Mouse (Mus musculus) B cell, adult 67 days (primary cell): Measurements from ENCODE around the gene Slc39a11. TPM values are rescaled to one million over a fixed set of nuclear protein-coding genes. Genes with fewer than 3 reads are reported as not detected.

Experiments used
- total RNA-seq, 2 experiments: library from RNA; stranded (reverse); gene quantifications; 4 replicates each; pipeline ENCODE4 v1.2.4; 2023

Gene Slc39a11
- 1 to 10 TPM; 4.7 to 7.2 TPM for total RNA-seq

GRCm38 (mm10) chr11:113649353-113650210 is at the start of gene Slc39a11:
Gene Slc39a11 (minus strand): TSS chr11:113650079.

GRCm38 (mm10) chr11:113683957-113684706 is 34.3 kb upstream of the Slc39a11 start, which contains the start of the genes Fam104a and D11Wsu47e:
Gene Fam104a (minus strand): TSS chr11:113684155.
Gene D11Wsu47e (plus strand): TSS chr11:113684412.

DNA sequence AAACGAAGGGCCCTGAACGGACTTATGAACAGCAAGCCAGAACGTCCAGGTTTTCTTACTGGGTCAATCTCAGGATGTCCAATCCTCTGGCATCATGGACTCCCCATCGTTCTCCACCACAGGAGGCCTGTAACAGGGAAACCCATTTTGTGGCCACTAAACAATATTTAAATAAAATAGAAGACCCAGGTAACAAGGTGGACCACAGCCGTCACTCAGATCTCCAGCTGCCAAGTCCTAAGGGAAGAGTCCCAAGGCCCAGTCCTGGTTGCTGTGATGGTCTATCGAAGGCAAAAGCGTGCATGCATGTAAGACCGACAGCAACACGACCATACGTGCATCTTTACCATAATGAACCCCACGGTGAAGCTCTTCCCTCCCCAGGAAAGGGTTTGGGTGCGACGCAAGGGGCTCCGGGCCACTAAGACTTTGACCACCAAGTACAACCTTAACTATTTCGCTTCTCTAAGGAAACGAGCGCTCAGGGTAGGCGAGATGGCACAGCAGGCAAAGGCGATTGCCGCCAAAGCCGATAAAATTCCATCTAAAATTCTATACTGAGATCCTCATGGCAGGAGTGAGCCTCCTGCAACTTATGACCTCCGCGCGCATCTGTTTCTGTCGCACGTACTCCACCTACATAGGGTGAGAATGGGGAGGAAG is 1.1 kb downstream of the Slc39a11 start, which contains the start of gene Cog1:
TSS of gene Cog1 (plus strand) at position 480 of the 663 bp plus-strand sequence.

DNA sequence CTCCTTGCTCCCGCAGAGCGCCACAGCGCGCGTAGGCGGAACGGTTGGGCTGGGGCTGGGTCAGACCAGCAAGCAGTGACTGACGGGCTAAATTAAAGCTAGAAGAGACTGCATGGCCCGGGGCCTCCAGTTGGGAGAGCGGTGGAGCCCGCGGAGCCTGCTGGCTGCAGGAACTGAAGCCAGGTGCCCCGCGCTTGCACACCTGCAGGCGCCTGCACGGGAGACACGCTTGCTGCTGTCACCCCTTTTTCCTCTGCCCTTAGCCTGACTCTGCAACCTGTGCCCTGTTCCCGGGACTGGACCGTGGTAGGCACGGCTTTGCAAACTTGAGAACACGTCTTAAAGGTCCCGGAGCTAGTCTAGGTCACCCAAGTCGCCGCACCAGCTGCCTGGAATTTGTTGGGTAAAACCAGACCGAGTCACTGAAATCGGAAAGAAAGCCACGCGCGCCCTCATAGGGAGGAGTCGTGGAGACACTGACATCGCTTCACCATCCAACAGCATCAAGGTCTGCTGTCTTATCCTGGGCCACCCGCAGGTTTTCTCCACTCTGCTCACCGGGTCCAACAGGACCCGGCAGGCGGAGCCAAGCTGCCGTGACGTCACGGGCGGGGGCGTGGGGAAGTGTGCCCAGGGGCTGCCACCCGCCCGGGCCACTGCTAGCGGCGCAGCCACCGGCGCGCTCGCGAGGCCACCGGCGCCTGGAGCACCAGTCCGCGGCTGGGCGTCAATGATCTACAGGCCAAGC is 31.0 kb downstream of the Slc39a11 start, which contains the start of gene Sstr2:
TSS of gene Sstr2 (plus strand) at position 671 of the 748 bp plus-strand sequence.

Other genes with a start within 250 kb of the Slc39a11 start
- gene Sstr2, start 30.7 kb downstream of the Slc39a11 start, total RNA-seq: not detected
- 10 to 100 TPM; 55.1 to 58.5 TPM for gene Cog1, start 910 bp downstream of the Slc39a11 start, total RNA-seq
- 10 to 100 TPM; 22.2 to 23.0 TPM for gene Fam104a, start 34.1 kb upstream of the Slc39a11 start, total RNA-seq
- 10 to 100 TPM; 21.3 to 31.3 TPM for gene D11Wsu47e, start 34.3 kb upstream of the Slc39a11 start, total RNA-seq
- not detected for gene Cpsf4l, start 59.9 kb upstream of the Slc39a11 start, total RNA-seq
- gene Cdc42ep4, start 101.8 kb upstream of the Slc39a11 start, total RNA-seq: 1 to 10 TPM; 3.6 to 4.9 TPM